Mouse (Mus musculus) liver (tissue): Measurements from ENCODE around the gene Mcfd2.
A peak's percentile ranks its signal among the peaks of the same experiment; 100 is the strongest.

Experiments
- DNase-seq: peaks from one replicate; pipeline ENCODE4 v3.0.0-alpha.2; 2020; ENCODE audit warnings: mixed read lengths

The Mcfd2 gene

DNA sequence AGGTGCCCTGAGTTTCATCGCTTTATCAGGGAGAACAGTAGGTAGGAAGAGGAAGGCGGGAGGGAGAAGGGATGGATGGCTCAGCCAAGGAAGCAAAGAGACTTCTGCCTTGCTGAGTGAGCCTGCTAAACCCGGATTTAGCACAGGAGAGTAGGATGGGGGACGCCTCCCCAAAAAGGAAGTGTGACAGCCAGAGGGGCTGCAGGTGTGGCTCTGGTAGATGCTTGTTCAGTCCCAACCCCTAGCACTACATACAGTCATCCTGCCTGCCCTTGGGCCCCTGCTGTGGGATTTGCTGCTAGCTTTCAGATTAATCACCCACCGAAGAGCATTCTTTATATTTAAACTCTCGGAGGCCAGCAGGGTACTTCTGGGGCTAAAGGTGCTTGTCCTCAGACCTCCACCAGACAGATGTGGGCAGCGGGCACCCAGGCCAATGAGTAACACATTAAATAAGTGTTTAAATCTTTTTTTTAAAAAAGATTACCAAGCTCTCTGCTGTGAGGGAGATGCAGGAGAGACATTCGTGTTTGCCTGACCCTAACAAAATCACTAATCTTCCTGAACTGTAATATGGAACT lies 21.6 kb upstream of the Mcfd2 start:
- DNase-seq: no peak

DNA sequence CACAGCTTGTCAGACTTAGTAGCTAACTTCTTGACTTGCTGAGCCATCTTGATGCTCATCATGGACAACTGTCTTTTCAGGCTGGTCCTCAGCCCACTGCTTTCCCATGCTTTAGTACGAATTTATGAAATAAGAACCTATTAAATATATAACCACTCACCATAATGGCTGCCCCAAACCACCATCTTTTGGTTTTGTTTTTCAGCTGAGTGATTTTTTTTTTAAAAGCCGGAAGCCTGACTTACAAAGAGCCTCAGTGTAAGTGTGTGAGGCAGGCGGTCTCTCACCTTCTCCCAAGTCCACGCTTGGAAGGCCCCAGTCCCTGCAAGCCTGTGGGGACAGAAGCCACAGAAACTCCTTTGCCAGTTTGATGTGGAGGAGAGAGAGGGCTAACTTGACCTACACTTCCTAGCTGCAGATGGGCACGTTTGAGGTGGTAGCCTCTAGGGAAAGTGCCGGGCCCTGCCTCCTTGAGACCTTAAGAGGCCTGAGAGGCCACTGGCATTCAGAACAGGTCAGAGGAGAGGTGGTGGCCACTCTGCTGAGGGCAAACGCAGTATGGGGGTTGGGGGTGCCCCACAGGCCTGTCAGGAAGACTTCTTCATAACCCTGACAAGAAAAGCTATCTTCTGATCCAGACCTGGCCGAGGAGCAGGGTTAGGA lies 20.9 kb upstream of the Mcfd2 start:
- DNase-seq: no peak

DNA sequence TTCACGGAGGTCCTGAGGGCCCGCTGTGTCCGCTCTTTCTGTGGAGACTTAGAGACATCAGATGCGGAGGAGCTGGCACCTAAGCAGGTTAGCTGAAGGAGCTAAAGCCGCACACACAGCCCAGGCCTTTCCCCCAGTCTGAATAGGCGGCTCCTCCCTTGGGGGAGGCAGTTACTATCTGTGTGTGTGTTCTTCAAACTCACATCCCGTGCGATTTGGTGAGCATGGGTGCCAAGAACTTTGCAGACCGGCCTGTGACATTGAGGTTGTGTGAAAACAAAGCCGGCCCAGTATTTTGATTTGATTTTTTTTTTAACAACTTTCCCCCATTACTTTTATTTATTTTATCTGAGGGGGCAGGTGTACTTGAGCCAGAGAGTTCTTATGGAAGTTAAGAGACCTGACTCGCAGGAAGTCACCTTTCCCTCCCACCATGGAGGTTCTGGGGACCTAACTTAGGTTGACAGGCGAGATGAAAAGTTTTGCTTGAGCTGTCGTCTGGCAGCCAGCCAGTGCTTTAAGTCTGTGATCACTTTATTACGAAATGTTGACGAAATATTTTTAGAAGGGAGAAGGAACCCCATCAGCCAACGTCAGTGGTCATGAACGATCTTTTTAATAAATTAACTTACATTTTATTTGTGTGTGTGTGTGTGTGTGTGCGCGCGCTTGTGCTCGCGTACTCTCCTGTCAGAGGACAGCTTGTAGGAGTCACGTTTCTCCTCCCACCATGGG lies 20.2 kb upstream of the Mcfd2 start:
- DNase-seq: no peak

- DNase-seq: no peak
Measured at GRCm38 (mm10) chr17:87284482-87285040, 18.8 kb upstream of the Mcfd2 start.

- peak; percentile 72 for DNase-seq
Measured at GRCm38 (mm10) chr17:87283755-87284481, 18.2 kb upstream of the Mcfd2 start.

DNA sequence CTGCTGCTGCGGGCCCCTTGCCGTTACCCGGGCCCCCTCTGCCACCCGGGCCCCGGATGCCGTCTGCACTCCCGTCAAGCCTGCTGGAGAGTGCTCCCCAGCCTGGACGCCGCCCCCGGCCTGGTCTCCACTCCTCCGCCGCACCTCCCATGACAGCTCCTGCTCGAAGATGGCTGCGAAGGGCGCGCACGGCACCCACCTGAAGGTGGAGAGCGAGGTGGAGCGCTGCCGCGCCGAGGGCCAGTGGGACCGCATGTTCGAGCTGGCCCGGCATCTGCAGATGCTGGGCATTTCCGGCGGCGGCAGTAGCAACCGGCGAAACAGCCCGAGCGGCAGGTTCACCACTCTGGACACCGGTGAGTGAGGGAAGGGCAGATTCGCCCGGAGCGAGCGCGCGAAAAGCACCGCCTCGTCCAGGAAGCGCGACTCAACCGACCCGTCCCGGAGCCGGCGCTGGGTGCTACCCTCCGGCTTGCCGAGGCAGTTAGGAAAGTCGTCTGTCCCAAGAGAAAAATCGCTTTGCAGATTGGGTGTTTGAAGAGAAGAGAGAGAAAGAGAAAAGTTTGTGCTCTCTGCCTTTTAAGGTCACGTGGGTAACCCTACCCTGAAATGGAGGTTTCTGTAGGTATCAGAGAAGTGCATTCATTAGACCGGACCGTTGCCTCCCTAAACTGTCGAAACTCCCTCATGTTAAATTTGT lies 17.5 kb upstream of the Mcfd2 start:
- DNase-seq: peak; percentile 63

- peak; percentile 99 for DNase-seq
Measured at GRCm38 (mm10) chr17:87282706-87283053, 16.9 kb upstream of the Mcfd2 start, which contains the start of gene Ttc7. TSS of gene Ttc7 (plus strand) at chr17:87282886.

GRCm38 (mm10) chr17:87282007-87282705 lies 16.4 kb upstream of the Mcfd2 start:
- peak; percentile 98 for DNase-seq

DNA sequence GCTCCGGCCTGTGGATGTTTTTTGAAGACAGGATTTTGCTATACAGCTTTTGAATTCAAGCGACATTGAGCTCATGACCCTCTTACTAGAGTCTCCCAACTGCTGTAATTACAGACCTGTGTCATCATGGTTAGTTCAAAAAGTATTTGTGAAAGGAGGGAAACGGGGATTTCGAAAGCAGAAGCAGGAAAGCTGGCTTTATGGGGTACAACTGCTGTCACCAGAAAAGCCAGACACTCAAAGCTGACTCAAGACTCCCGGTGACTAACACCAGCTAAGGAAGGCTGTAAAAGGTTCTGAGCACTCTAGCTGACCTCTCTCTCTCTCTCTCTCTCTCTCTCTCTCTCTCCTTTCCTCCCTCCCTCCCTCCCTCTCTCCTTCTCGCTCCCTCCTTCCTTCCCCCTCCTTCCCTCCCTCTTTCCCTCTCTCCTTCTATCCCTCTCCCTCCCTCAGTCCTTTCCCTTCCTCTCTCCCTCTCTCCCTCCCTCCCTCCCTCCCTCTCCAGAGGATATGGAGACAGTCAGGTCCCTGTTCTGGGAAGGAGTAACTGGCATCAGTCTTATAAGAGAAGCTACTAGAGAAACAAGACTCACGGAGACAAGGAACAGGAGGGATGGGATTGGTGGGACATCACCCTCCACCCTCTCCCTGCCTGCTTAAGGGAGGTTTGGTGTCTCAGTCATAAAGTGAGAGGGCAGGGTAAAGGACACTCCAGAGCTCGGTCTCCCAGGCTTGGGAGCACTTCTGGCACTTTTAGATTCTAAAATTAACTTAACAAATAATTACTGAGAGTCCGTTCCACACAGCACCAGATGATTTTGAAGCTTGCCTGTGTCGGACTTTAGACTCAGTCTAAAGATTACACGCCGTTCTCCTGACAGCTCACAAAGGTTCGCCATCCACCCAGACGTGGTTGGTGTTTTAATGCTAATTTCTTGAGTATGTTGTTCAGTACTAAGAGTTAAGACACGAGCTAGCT lies 9.9 kb upstream of the Mcfd2 start:
- no peak for DNase-seq

DNA sequence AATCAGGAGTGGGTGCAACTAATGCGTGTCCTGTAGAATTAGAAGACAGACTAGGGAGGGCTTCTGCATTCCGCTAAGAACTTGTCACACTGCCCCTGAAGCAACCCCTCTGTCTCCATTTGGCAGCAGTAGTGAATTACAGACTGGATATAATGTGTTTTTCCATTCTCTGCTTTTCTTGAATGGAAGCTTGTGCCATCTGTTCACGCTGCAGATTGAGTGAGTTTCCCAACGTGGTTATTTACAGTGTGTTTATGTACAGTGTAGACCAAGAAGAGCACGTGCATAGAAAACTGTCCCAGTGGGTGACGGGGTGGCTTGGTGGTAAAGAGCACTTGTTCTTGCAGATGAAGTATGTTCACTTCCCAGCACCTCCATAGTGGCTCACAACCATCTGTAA lies 3.7 kb upstream of the Mcfd2 start:
- DNase-seq: no peak

DNA sequence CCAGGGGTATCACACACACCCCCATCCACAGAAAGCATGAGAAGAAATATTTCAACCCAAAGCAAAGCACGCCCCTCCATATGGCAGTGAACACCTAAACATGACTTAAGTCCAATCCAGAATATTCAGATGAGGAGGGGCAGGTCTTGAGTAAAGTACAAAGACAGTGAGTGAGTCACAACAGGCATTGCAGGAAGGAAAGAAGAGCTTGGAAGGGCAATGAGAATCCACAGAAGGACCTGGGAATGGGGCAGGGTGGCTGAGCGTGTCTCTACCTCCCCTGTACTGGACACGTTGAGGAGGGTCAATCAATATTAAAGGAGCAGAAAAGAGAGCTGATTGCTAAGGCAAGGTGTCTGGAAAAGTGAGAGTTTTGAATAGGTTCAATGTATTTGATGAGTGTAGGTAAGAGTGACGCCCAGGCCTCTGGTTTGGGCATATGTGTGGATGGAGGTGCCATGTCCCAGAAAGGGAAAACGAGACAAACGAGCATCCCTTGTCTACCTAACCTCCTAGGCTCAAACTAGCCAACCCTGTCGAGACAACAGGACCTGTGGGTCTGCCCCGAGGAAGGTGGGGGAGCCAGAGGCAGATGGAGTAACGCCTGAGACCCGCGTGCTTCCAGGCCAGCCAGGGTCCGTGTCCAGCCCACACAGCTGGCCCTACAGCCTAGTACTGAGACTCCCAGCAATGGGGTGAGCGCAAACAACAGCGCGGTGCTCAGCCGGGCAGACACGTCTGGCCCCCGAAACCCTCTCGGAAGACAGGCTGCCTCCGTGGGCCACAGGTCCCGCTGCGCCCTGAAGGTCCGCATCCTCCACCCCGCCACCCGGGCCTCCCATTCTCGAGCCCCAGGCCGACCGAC lies 576 bp downstream of the Mcfd2 start:
- DNase-seq: no peak

DNA sequence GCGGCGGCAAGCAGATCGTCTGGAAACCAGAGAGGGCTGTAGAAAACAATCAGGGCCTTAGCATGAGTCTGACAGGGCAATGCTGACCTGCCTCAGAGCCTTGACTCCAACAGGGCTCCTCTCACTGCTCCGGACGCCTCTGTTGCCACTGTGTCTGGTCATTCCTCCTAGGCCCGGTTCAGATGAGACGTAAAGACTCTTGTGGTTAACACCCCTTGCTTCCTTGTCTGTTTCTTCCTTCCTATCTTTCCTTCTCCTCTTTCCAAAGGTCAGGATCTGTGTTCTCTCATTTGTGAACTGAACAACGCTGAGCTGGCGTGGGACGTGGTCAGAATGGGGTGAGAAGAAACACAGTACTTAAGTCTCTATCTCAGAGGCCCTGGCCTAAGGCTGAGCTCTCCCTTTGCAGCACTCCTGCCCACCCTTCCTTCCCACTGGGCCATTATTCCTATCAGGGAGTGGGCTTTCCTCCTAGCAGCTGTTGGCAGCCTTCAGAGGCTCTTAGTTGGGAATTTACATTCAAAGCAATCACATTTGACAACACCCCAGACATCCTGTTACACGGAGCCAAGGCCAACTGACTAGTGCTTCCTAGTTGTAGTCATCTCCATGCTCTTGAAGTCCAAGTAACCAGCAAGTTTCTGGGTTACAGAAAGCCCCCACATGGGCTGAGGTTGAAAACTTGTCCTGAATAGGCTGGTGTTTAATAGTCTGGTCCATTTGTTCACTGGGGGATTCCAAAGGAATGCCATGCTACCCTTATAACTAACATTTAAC lies 1.5 kb downstream of the Mcfd2 start:
- no peak for DNase-seq

DNA sequence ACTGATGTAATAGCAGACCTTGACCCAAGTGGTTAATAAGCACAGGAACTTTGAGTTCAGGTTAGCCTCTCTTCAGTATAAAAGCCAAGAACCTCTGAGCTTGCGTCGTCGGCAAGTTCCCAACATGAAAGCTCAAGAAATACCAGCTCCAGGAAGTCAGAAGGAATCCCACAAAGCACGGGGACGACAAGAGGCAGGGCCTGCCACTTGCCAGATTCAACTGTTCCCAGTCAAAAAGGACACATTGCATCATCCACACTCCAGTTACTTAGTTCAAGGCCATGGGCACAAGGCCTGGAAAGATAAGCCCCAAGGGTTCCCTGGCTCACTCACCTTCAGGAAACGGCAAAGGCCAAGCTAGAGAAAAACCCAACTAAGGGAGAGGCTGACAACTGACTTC lies 2.3 kb downstream of the Mcfd2 start:
- no peak for DNase-seq

- DNase-seq: no peak
Measured at GRCm38 (mm10) chr17:87255672-87256071, 10.1 kb downstream of the Mcfd2 start.

GRCm38 (mm10) chr17:87254384-87254783 lies 11.4 kb downstream of the Mcfd2 start:
- DNase-seq: no peak

DNA sequence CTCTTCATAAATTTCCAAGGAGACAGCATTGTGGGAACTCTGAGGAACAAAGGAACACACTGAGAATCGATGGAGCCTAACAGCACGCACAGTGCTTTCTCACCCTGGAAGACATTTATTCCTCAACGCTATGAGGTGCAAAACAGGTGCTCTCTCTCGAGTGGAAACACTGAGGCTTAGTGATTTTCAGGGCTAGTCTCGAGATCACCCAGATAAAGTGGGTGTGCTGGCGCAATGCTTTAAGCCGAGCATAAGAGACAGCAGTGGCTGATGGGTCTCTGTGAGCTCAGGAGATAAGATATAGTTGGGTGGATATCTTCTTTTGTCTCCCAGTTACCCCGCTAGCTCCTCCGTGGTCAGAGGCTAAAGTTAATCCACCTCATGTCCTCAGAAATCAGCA lies 19.6 kb downstream of the Mcfd2 start:
- no peak for DNase-seq

- DNase-seq: no peak
Measured at GRCm38 (mm10) chr17:87237826-87238225, 27.9 kb downstream of the Mcfd2 start.

- no peak for DNase-seq
Measured at GRCm38 (mm10) chr17:87236725-87237650, 28.7 kb downstream of the Mcfd2 start.
